Mouse (Mus musculus): ENCODE measurements around the gene Olfr532. TPM values are rescaled to one million over a fixed set of nuclear protein-coding genes. Genes with fewer than 3 reads are reported as not detected.
"Not testable (repeated sequence)": the region's sequence is repeated elsewhere in the genome, so short reads cannot be mapped to it uniquely, and the experiment has no call there.

The Olfr532 gene
- not detected in 2 replicates for polyA plus RNA-seq (2015; fragmentation: Nextera tagmentation; extraction: Ambion mirVana)

DNA sequence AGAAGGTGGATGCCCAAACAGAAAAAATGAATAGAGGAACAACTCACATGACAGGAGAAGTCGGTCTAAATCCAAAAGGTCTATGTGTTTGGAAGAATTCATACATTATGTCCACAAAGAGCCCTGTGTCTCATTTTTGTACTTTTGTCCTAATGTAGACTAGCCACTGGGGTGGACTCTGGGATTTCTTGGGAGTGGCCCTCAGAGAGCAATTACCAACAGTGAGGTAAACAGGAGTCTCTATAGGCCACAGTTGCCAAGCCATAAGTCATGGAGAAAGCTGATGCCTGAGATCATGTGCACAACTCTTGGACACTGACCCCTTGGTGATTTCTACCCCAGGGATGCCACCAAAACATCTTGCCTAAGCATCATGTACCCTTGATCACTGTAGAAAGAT lies at the start of gene Olfr532:
Gene Olfr532 (minus strand): TSS at position 101 of the 400 bp plus-strand sequence.
- H3K4me3 ChIP-seq (ENCODE audit: low read depth, low read length): no peak within 1 kb of the TSS
- H3K4me1 ChIP-seq (ENCODE audit: insufficient read depth, low read depth, low read length): no peaks in the 10 kb centered on the region
- ATAC-seq (no peak), DNase-seq (ENCODE audit: low spot score) (no peak)
- H3K9me3 ChIP-seq (ENCODE audit: low read length): no peaks in the 10 kb centered on the region
- no peak within 1 kb of the TSS for H3K9ac ChIP-seq (replicated peaks; ENCODE audit: low read depth)
- no peak within 1 kb of the TSS for H3K4me2 ChIP-seq (replicated peaks; ENCODE audit: low read depth, low read length)
- H3K27ac ChIP-seq (ENCODE audit: low read length): no peak within 1 kb of the TSS
- H3K36me3 ChIP-seq (ENCODE audit: insufficient read depth, low read length): no peaks in the 10 kb centered on the region
- TF ChIP-seq CTCF (IDR thresholded peaks at IDR 0.05): no peak
- no peak for TF ChIP-seq EP300 (IDR thresholded peaks at IDR 0.05)
- 96% methylated on average over 1 of the region's 1 CpGs for WGBS
- no peaks in the 10 kb centered on the region for H3K27me3 ChIP-seq (replicated peaks; ENCODE audit: insufficient read depth, low read length)

DNA sequence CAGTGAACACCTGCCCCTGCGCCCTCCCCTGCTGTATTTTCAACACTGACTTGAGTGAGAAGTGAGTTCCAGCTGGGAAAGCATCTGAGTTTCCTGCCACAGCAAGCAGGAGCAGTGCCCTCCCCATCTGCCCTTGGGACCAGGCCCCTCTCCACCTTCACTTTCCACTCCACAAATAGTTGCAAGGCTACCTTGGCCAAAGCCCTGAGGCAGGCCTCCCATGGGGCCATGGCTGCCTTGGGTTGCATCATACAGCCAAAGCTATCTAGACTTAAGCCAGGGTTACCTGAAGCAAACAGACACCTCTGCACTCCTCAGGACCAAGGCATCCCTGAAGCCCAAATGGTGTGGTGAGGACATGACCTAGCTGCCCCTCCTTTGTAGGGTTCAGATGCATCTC lies 41.6 kb upstream of the Olfr532 start, which contains the start of gene Olfr533:
Gene Olfr533 (plus strand): TSS at position 301 of the 400 bp plus-strand sequence.
- not testable (repeated sequence) for DNase-seq (ENCODE audit: low spot score); H3K9ac ChIP-seq (replicated peaks; ENCODE audit: low read depth); H3K27me3 ChIP-seq (replicated peaks; ENCODE audit: insufficient read depth, low read length); H3K4me1 ChIP-seq (ENCODE audit: insufficient read depth, low read depth, low read length); H3K36me3 ChIP-seq (ENCODE audit: insufficient read depth, low read length); H3K27ac ChIP-seq (ENCODE audit: low read length); H3K4me2 ChIP-seq (replicated peaks; ENCODE audit: low read depth, low read length); ATAC-seq; H3K9me3 ChIP-seq (ENCODE audit: low read length); H3K4me3 ChIP-seq (ENCODE audit: low read depth, low read length)
- 60% methylated on average over 1 of the region's 1 CpGs for WGBS

DNA sequence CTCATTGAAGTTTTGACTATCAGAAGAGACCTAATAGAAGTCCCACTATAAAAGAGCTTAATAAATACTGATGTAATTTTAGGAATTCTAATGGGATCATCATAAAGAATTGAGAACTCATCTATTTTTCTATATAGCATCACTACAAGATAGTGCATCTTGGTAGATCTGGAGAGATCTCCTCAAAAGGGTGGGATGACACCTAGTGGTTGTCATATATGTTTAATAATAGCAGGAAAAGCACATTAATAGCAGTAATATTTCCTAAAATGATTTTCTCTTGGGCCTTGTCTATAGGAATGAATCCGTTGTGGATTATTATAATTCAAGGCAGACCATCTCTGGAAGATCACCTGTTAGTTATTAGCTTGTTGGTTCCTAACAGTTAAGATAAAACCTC lies 21.7 kb upstream of the Olfr532 start:
- no peaks in the 10 kb centered on the region for H3K36me3 ChIP-seq (ENCODE audit: insufficient read depth, low read length)
- no peak for DNase-seq (ENCODE audit: low spot score)
- no peak overlapping the region for H3K27ac ChIP-seq (ENCODE audit: low read length)
- no peaks in the 10 kb centered on the region for H3K27me3 ChIP-seq (replicated peaks; ENCODE audit: insufficient read depth, low read length)
- H3K4me2 ChIP-seq (replicated peaks; ENCODE audit: low read depth, low read length): no peak overlapping the region
- no peak for ATAC-seq
- H3K9me3 ChIP-seq (ENCODE audit: low read length): no peaks in the 10 kb centered on the region
- TF ChIP-seq CTCF (IDR thresholded peaks at IDR 0.05) (no peak), EP300 (IDR thresholded peaks at IDR 0.05) (no peak)
- WGBS: 70% methylated on average over 1 of the region's 1 CpGs
- H3K4me1 ChIP-seq (ENCODE audit: insufficient read depth, low read depth, low read length): no peaks in the 10 kb centered on the region
- no peak overlapping the region for H3K9ac ChIP-seq (replicated peaks; ENCODE audit: low read depth)
- no peak overlapping the region for H3K4me3 ChIP-seq (ENCODE audit: low read depth, low read length)

- ATAC-seq (no peak), DNase-seq (ENCODE audit: low spot score) (no peak)
- Histone ChIP-seq H3K27me3 (replicated peaks; ENCODE audit: insufficient read depth, low read length) (no peaks in the 10 kb centered on the region), H3K4me2 (replicated peaks; ENCODE audit: low read depth, low read length) (no peak within 1 kb of the TSS), H3K9me3 (ENCODE audit: low read length) (no peaks in the 10 kb centered on the region), H3K36me3 (ENCODE audit: insufficient read depth, low read length) (no peaks in the 10 kb centered on the region), H3K4me3 (ENCODE audit: low read depth, low read length) (no peak within 1 kb of the TSS), H3K9ac (replicated peaks; ENCODE audit: low read depth) (no peak within 1 kb of the TSS), H3K4me1 (ENCODE audit: insufficient read depth, low read depth, low read length) (no peaks in the 10 kb centered on the region), H3K27ac (ENCODE audit: low read length) (no peak within 1 kb of the TSS)
- 50% methylated on average over 1 of the region's 1 CpGs for WGBS
- TF ChIP-seq CTCF (IDR thresholded peaks at IDR 0.05) (no peak), EP300 (IDR thresholded peaks at IDR 0.05) (no peak)
Observed at GRCm38 (mm10) chr7:140402818-140403217, 18.6 kb downstream of the Olfr532 start, which contains the start of gene Olfr531. Gene Olfr531, minus strand, starts transcription at chr7:140402918.

GRCm38 (mm10) chr7:140376911-140377310 lies 44.5 kb downstream of the Olfr532 start:
- no peak for TF ChIP-seq CTCF (IDR thresholded peaks at IDR 0.05)
- TF ChIP-seq EP300 (IDR thresholded peaks at IDR 0.05): no peak
- Histone ChIP-seq H3K27ac (ENCODE audit: low read length) (no peak overlapping the region), H3K4me3 (ENCODE audit: low read depth, low read length) (no peak overlapping the region), H3K4me1 (ENCODE audit: insufficient read depth, low read depth, low read length) (no peaks in the 10 kb centered on the region), H3K9me3 (ENCODE audit: low read length) (no peaks in the 10 kb centered on the region), H3K9ac (replicated peaks; ENCODE audit: low read depth) (no peak overlapping the region), H3K36me3 (ENCODE audit: insufficient read depth, low read length) (no peaks in the 10 kb centered on the region), H3K27me3 (replicated peaks; ENCODE audit: insufficient read depth, low read length) (no peaks in the 10 kb centered on the region), H3K4me2 (replicated peaks; ENCODE audit: low read depth, low read length) (no peak overlapping the region)
- DNase-seq (ENCODE audit: low spot score) (no peak), ATAC-seq (no peak)
- 88% methylated on average over 2 of the region's 2 CpGs for WGBS

DNA sequence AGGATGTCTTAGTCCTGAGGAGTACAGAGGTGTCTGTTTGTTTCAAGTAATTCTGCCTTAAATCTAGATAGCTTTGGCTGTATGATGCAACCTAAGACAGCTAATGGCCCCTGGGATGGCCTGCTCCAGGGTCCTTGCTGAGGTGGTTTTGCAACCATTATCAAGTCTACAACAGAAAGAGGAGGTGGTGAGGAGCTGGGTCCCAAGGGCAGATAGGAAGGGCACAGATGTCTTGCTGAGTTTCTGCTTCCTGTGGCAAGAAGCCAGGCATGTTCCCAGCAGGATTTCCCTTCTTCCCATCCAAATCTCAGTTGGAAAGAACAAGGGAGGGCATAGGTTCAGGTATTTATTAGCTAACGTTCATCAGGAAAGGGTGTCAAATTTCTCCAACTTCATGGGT lies 45.2 kb downstream of the Olfr532 start, which contains the start of gene Olfr530:
Gene Olfr530 (minus strand): TSS at position 101 of the 400 bp plus-strand sequence.
- ATAC-seq (no peak), DNase-seq (ENCODE audit: low spot score) (no peak)
- Histone ChIP-seq H3K4me1 (ENCODE audit: insufficient read depth, low read depth, low read length) (no peaks in the 10 kb centered on the region), H3K36me3 (ENCODE audit: insufficient read depth, low read length) (no peaks in the 10 kb centered on the region), H3K27me3 (replicated peaks; ENCODE audit: insufficient read depth, low read length) (no peaks in the 10 kb centered on the region), H3K9ac (replicated peaks; ENCODE audit: low read depth) (no peak within 1 kb of the TSS), H3K9me3 (ENCODE audit: low read length) (no peaks in the 10 kb centered on the region), H3K4me3 (ENCODE audit: low read depth, low read length) (no peak within 1 kb of the TSS), H3K4me2 (replicated peaks; ENCODE audit: low read depth, low read length) (no peak within 1 kb of the TSS), H3K27ac (ENCODE audit: low read length) (no peak within 1 kb of the TSS)
- 33% methylated on average over 1 of the region's 1 CpGs for WGBS
- TF ChIP-seq EP300 (IDR thresholded peaks at IDR 0.05) (no peak), CTCF (IDR thresholded peaks at IDR 0.05) (no peak)

GRCm38 (mm10) chr7:140374300-140374699 lies 47.1 kb downstream of the Olfr532 start:
- H3K4me1 ChIP-seq (ENCODE audit: insufficient read depth, low read depth, low read length): no peaks in the 10 kb centered on the region
- H3K4me2 ChIP-seq (replicated peaks; ENCODE audit: low read depth, low read length): no peak overlapping the region
- no peak overlapping the region for H3K4me3 ChIP-seq (ENCODE audit: low read depth, low read length)
- no peaks in the 10 kb centered on the region for H3K9me3 ChIP-seq (ENCODE audit: low read length)
- 56% methylated on average over 4 of the region's 4 CpGs for WGBS
- DNase-seq (ENCODE audit: low spot score) (no peak), ATAC-seq (no peak)
- no peak overlapping the region for H3K27ac ChIP-seq (ENCODE audit: low read length)
- H3K9ac ChIP-seq (replicated peaks; ENCODE audit: low read depth): no peak overlapping the region
- no peak for TF ChIP-seq EP300 (IDR thresholded peaks at IDR 0.05)
- no peak for TF ChIP-seq CTCF (IDR thresholded peaks at IDR 0.05)
- no peaks in the 10 kb centered on the region for H3K27me3 ChIP-seq (replicated peaks; ENCODE audit: insufficient read depth, low read length)
- H3K36me3 ChIP-seq (ENCODE audit: insufficient read depth, low read length): no peaks in the 10 kb centered on the region

Other genes with a start within 250 kb of the Olfr532 start
- gene Olfr523, start 248.4 kb downstream of the Olfr532 start, polyA plus RNA-seq (2015; fragmentation: Nextera tagmentation; extraction: Ambion mirVana): not detected in 2 replicates
- gene Olfr524, start 215.7 kb downstream of the Olfr532 start, polyA plus RNA-seq (2015; fragmentation: Nextera tagmentation; extraction: Ambion mirVana): not detected in 2 replicates
- 0.23 and 0.56 TPM in 2 replicates for gene Cd163l1, start 203.4 kb downstream of the Olfr532 start, polyA plus RNA-seq (2015; fragmentation: Nextera tagmentation; extraction: Ambion mirVana)
- gene 5830411N06Rik, start 174.4 kb downstream of the Olfr532 start, polyA plus RNA-seq (2015; fragmentation: Nextera tagmentation; extraction: Ambion mirVana): 0.05 TPM in 1 of 2 replicates, not detected in the other
- not detected in 2 replicates for gene Olfr525, start 100.8 kb downstream of the Olfr532 start, polyA plus RNA-seq (2015; fragmentation: Nextera tagmentation; extraction: Ambion mirVana)
- not detected in 2 replicates for gene Olfr527, start 87.6 kb downstream of the Olfr532 start, polyA plus RNA-seq (2015; fragmentation: Nextera tagmentation; extraction: Ambion mirVana)
- gene Olfr60, start 60.0 kb downstream of the Olfr532 start, polyA plus RNA-seq (2015; fragmentation: Nextera tagmentation; extraction: Ambion mirVana): not detected in 2 replicates
- gene Olfr530, start 45.3 kb downstream of the Olfr532 start, polyA plus RNA-seq (2015; fragmentation: Nextera tagmentation; extraction: Ambion mirVana): not detected in 2 replicates
- not detected in 2 replicates for gene Olfr531, start 18.7 kb downstream of the Olfr532 start, polyA plus RNA-seq (2015; fragmentation: Nextera tagmentation; extraction: Ambion mirVana)
- gene Olfr533, start 41.7 kb upstream of the Olfr532 start, polyA plus RNA-seq (2015; fragmentation: Nextera tagmentation; extraction: Ambion mirVana): not detected in 2 replicates
- gene Olfr535, start 62.6 kb upstream of the Olfr532 start, polyA plus RNA-seq (2015; fragmentation: Nextera tagmentation; extraction: Ambion mirVana): not detected in 2 replicates
- not detected in 2 replicates for gene Olfr536, start 85.8 kb upstream of the Olfr532 start, polyA plus RNA-seq (2015; fragmentation: Nextera tagmentation; extraction: Ambion mirVana)
- not detected in 2 replicates for gene Olfr538, start 146.2 kb upstream of the Olfr532 start, polyA plus RNA-seq (2015; fragmentation: Nextera tagmentation; extraction: Ambion mirVana)
- 0.01 TPM in 1 of 2 replicates, not detected in the other for gene Olfr46, start 179.6 kb upstream of the Olfr532 start, polyA plus RNA-seq (2015; fragmentation: Nextera tagmentation; extraction: Ambion mirVana)
- gene Olfr61, start 207.3 kb upstream of the Olfr532 start, polyA plus RNA-seq (2015; fragmentation: Nextera tagmentation; extraction: Ambion mirVana): not detected in 2 replicates
- not detected in 2 replicates for gene Olfr53, start 224.8 kb upstream of the Olfr532 start, polyA plus RNA-seq (2015; fragmentation: Nextera tagmentation; extraction: Ambion mirVana)
- gene Olfr539, start 238.3 kb upstream of the Olfr532 start, polyA plus RNA-seq (2015; fragmentation: Nextera tagmentation; extraction: Ambion mirVana): not detected in 2 replicates

Measured in lung, postnatal 0 days (tissue).